Mouse (Mus musculus): ENCODE measurements around the gene Mthfd1. TPM values are rescaled to one million over a fixed set of nuclear protein-coding genes. Genes with fewer than 3 reads are reported as not detected.

The Mthfd1 gene
- polyA plus RNA-seq, 1 experiment from 2014 or later, result 35.2 TPM

- no peak overlapping the region for H3K27ac ChIP-seq (ENCODE audit: low read length)
- H3K36me3 ChIP-seq (ENCODE audit: control insufficient read depth, insufficient read depth, low read length), result no peaks in the 10 kb centered on the region
- H3K4me2 ChIP-seq (ENCODE audit: low read length), result no peak overlapping the region
- no peaks in the 10 kb centered on the region for H3K27me3 ChIP-seq (ENCODE audit: control insufficient read depth, insufficient read depth, low read depth, low read length)
- no peaks in the 10 kb centered on the region for H3K9me3 ChIP-seq (replicated peaks; ENCODE audit: control insufficient read depth, low read length, poor library complexity, severe bottlenecking)
- WGBS, result 75% methylated on average over 7 of the region's 7 CpGs
- no peak overlapping the region for H3K9ac ChIP-seq (ENCODE audit: low read depth, low read length)
- H3K4me3 ChIP-seq (ENCODE audit: low read depth, low read length), result no peak overlapping the region
- no peak for ATAC-seq
- no peaks in the 10 kb centered on the region for H3K4me1 ChIP-seq (ENCODE audit: control insufficient read depth, insufficient read depth, low read length)
Observed at GRCm38 (mm10) chr12:76239839-76240571, 15.1 kb upstream of the Mthfd1 start.

GRCm38 (mm10) chr12:76240670-76241069 lies 14.4 kb upstream of the Mthfd1 start:
- Histone ChIP-seq H3K27me3 (ENCODE audit: control insufficient read depth, insufficient read depth, low read depth, low read length) (no peaks in the 10 kb centered on the region), H3K27ac (ENCODE audit: low read length) (no peak overlapping the region), H3K4me1 (ENCODE audit: control insufficient read depth, insufficient read depth, low read length) (no peaks in the 10 kb centered on the region), H3K9ac (ENCODE audit: low read depth, low read length) (no peak overlapping the region), H3K36me3 (ENCODE audit: control insufficient read depth, insufficient read depth, low read length) (no peaks in the 10 kb centered on the region), H3K4me2 (ENCODE audit: low read length) (no peak overlapping the region), H3K4me3 (ENCODE audit: low read depth, low read length) (no peak overlapping the region), H3K9me3 (replicated peaks; ENCODE audit: control insufficient read depth, low read length, poor library complexity, severe bottlenecking) (no peaks in the 10 kb centered on the region)
- no peak for ATAC-seq
- WGBS, result 97% methylated on average over 3 of the region's 3 CpGs

- H3K4me2 ChIP-seq (ENCODE audit: low read length), result no peak overlapping the region
- H3K4me1 ChIP-seq (ENCODE audit: control insufficient read depth, insufficient read depth, low read length), result no peaks in the 10 kb centered on the region
- no peaks in the 10 kb centered on the region for H3K36me3 ChIP-seq (ENCODE audit: control insufficient read depth, insufficient read depth, low read length)
- H3K27me3 ChIP-seq (ENCODE audit: control insufficient read depth, insufficient read depth, low read depth, low read length), result no peaks in the 10 kb centered on the region
- WGBS, result 91% methylated on average over 3 of the region's 3 CpGs
- ATAC-seq, result no peak
- H3K27ac ChIP-seq (ENCODE audit: low read length), result no peak overlapping the region
- H3K4me3 ChIP-seq (ENCODE audit: low read depth, low read length), result no peak overlapping the region
- H3K9ac ChIP-seq (ENCODE audit: low read depth, low read length), result no peak overlapping the region
- H3K9me3 ChIP-seq (replicated peaks; ENCODE audit: control insufficient read depth, low read length, poor library complexity, severe bottlenecking), result no peaks in the 10 kb centered on the region
Observed at GRCm38 (mm10) chr12:76241084-76241483, 14.0 kb upstream of the Mthfd1 start.

- Histone ChIP-seq H3K27me3 (ENCODE audit: control insufficient read depth, insufficient read depth, low read depth, low read length) (no peaks in the 10 kb centered on the region), H3K4me3 (ENCODE audit: low read depth, low read length) (no peak overlapping the region), H3K4me1 (ENCODE audit: control insufficient read depth, insufficient read depth, low read length) (no peaks in the 10 kb centered on the region), H3K36me3 (ENCODE audit: control insufficient read depth, insufficient read depth, low read length) (no peaks in the 10 kb centered on the region), H3K9ac (ENCODE audit: low read depth, low read length) (no peak overlapping the region), H3K27ac (ENCODE audit: low read length) (no peak overlapping the region), H3K9me3 (replicated peaks; ENCODE audit: control insufficient read depth, low read length, poor library complexity, severe bottlenecking) (no peaks in the 10 kb centered on the region), H3K4me2 (ENCODE audit: low read length) (no peak overlapping the region)
- WGBS, result 55% methylated on average over 5 of the region's 5 CpGs
- no peak for ATAC-seq
Observed at GRCm38 (mm10) chr12:76241833-76242232, 13.3 kb upstream of the Mthfd1 start.

- no peaks in the 10 kb centered on the region for H3K27me3 ChIP-seq (ENCODE audit: control insufficient read depth, insufficient read depth, low read depth, low read length)
- no peak overlapping the region for H3K27ac ChIP-seq (ENCODE audit: low read length)
- 86% methylated on average over 8 of the region's 8 CpGs for WGBS
- no peak overlapping the region for H3K9ac ChIP-seq (ENCODE audit: low read depth, low read length)
- no peak overlapping the region for H3K4me3 ChIP-seq (ENCODE audit: low read depth, low read length)
- no peak for ATAC-seq
- no peaks in the 10 kb centered on the region for H3K36me3 ChIP-seq (ENCODE audit: control insufficient read depth, insufficient read depth, low read length)
- H3K9me3 ChIP-seq (replicated peaks; ENCODE audit: control insufficient read depth, low read length, poor library complexity, severe bottlenecking), result no peaks in the 10 kb centered on the region
- H3K4me1 ChIP-seq (ENCODE audit: control insufficient read depth, insufficient read depth, low read length), result no peaks in the 10 kb centered on the region
- no peak overlapping the region for H3K4me2 ChIP-seq (ENCODE audit: low read length)
Observed at GRCm38 (mm10) chr12:76244981-76245380, 10.1 kb upstream of the Mthfd1 start.

- H3K9me3 ChIP-seq (replicated peaks; ENCODE audit: control insufficient read depth, low read length, poor library complexity, severe bottlenecking), result no peaks in the 10 kb centered on the region
- H3K4me2 ChIP-seq (ENCODE audit: low read length), result no peak within 1 kb of the TSS
- H3K36me3 ChIP-seq (ENCODE audit: control insufficient read depth, insufficient read depth, low read length), result no peaks in the 10 kb centered on the region
- H3K4me3 ChIP-seq (ENCODE audit: low read depth, low read length), result no peak within 1 kb of the TSS
- H3K9ac ChIP-seq (ENCODE audit: low read depth, low read length), result no peak within 1 kb of the TSS
- no peaks in the 10 kb centered on the region for H3K27me3 ChIP-seq (ENCODE audit: control insufficient read depth, insufficient read depth, low read depth, low read length)
- H3K27ac ChIP-seq (ENCODE audit: low read length), result no peak within 1 kb of the TSS
- no peak for ATAC-seq
- no peaks in the 10 kb centered on the region for H3K4me1 ChIP-seq (ENCODE audit: control insufficient read depth, insufficient read depth, low read length)
- 59% methylated on average over 6 of the region's 6 CpGs for WGBS
Observed at GRCm38 (mm10) chr12:76246646-76247045, 8.5 kb upstream of the Mthfd1 start, which contains the start of gene Tex21. Gene Tex21, minus strand, starts transcription at chr12:76246746.

- no peaks in the 10 kb centered on the region for H3K9me3 ChIP-seq (replicated peaks; ENCODE audit: control insufficient read depth, low read length, poor library complexity, severe bottlenecking)
- H3K27ac ChIP-seq (ENCODE audit: low read length), result no peak overlapping the region
- no peak for ATAC-seq
- no peak overlapping the region for H3K4me2 ChIP-seq (ENCODE audit: low read length)
- H3K27me3 ChIP-seq (ENCODE audit: control insufficient read depth, insufficient read depth, low read depth, low read length), result no peaks in the 10 kb centered on the region
- no peak overlapping the region for H3K4me3 ChIP-seq (ENCODE audit: low read depth, low read length)
- no peaks in the 10 kb centered on the region for H3K36me3 ChIP-seq (ENCODE audit: control insufficient read depth, insufficient read depth, low read length)
- H3K9ac ChIP-seq (ENCODE audit: low read depth, low read length), result no peak overlapping the region
- peaks cover 14% of the 10 kb centered on the region for H3K4me1 ChIP-seq (ENCODE audit: control insufficient read depth, insufficient read depth, low read length)
- 59% methylated on average over 1 of the region's 1 CpGs for WGBS
Observed at GRCm38 (mm10) chr12:76253090-76253489, 2.0 kb upstream of the Mthfd1 start.

GRCm38 (mm10) chr12:76253591-76253990 lies 1.5 kb upstream of the Mthfd1 start:
- H3K4me1 ChIP-seq (ENCODE audit: control insufficient read depth, insufficient read depth, low read length), result peaks cover 14% of the 10 kb centered on the region
- no peaks in the 10 kb centered on the region for H3K27me3 ChIP-seq (ENCODE audit: control insufficient read depth, insufficient read depth, low read depth, low read length)
- 88% methylated on average over 2 of the region's 2 CpGs for WGBS
- no peak overlapping the region for H3K4me2 ChIP-seq (ENCODE audit: low read length)
- no peak overlapping the region for H3K9ac ChIP-seq (ENCODE audit: low read depth, low read length)
- H3K36me3 ChIP-seq (ENCODE audit: control insufficient read depth, insufficient read depth, low read length), result no peaks in the 10 kb centered on the region
- H3K9me3 ChIP-seq (replicated peaks; ENCODE audit: control insufficient read depth, low read length, poor library complexity, severe bottlenecking), result no peaks in the 10 kb centered on the region
- H3K4me3 ChIP-seq (ENCODE audit: low read depth, low read length), result no peak overlapping the region
- ATAC-seq, result no peak
- no peak overlapping the region for H3K27ac ChIP-seq (ENCODE audit: low read length)

GRCm38 (mm10) chr12:76253991-76254390 lies 1.1 kb upstream of the Mthfd1 start:
- ATAC-seq, result no peak
- Histone ChIP-seq H3K4me1 (ENCODE audit: control insufficient read depth, insufficient read depth, low read length) (peaks cover 14% of the 10 kb centered on the region), H3K36me3 (ENCODE audit: control insufficient read depth, insufficient read depth, low read length) (no peaks in the 10 kb centered on the region), H3K27ac (ENCODE audit: low read length) (no peak overlapping the region), H3K4me3 (ENCODE audit: low read depth, low read length) (no peak overlapping the region), H3K4me2 (ENCODE audit: low read length) (no peak overlapping the region), H3K9ac (ENCODE audit: low read depth, low read length) (no peak overlapping the region), H3K9me3 (replicated peaks; ENCODE audit: control insufficient read depth, low read length, poor library complexity, severe bottlenecking) (no peaks in the 10 kb centered on the region), H3K27me3 (ENCODE audit: control insufficient read depth, insufficient read depth, low read depth, low read length) (no peaks in the 10 kb centered on the region)
- WGBS, result 75% methylated on average over 8 of the region's 8 CpGs
